Mouse (Mus musculus): Measurements from ENCODE around the gene Vars2. TPM values are rescaled to one million over a fixed set of nuclear protein-coding genes. Genes with fewer than 3 reads are reported as not detected.
A peak's percentile ranks its signal among the peaks of the same experiment; 100 is the strongest.

Gene Vars2
- polyA plus RNA-seq (2012; rRNA removed): 7.1 and 7.8 TPM in 2 replicates
- polyA plus RNA-seq (2014; fragmentation: Nextera tagmentation; extraction: Ambion mirVana): 4.0 and 5.8 TPM in 2 replicates

DNA sequence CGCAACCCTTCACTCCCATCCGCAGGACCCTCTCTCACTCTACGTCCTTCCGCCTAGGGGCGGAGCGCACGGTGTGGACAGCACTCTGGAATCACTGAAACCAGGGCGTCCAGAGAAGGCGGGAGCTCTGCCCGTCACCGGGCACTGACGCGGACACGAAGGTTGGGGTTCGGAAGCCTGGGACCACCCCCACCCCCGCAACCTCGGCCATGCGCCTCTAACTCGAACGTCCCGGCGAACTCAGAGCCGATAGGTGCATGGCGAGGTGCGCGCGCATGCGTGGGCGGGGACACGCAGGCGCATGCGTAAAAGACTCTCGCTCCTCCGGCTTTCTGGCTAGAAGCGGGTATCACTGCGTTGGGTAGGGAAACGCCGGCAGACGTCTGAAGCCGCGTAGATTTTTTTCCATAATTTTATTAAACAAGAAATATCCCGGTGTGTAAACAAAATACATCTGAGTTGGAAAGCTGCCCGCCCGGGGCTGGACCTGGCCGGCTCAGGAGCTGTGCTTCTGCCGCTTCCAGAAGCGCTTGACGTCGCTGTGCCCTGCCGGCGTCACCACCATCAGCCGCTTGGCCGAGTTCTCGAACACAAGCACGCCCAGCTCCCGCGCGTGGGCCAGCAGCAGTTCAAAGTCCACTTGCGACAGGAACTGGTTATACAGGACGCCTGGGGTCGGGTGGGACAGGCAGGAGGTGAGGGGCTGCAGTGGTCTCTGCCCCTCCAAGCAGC is at the start of gene Vars2:
Gene Vars2 (minus strand): TSS at position 259 of the 732 bp plus-strand sequence.
- Histone ChIP-seq H3K4me1 (replicated peaks; ENCODE audit: control insufficient read depth in 2 of 2, insufficient read depth in 2 of 2, low read length in 1 of 2) (peaks cover 3 to 8% of the 10 kb centered on the region in 2 experiments; a peak in 3 of 4 replicates), H3K9ac (replicated peaks) (peak within 1 kb of the TSS; percentile 52), H3K36me3 (replicated peaks; ENCODE audit: control insufficient read depth, insufficient read depth, low read depth) (no peaks in the 10 kb centered on the region), H3K27me3 (ENCODE audit: control insufficient read depth, insufficient read depth, low read length) (no peaks in the 10 kb centered on the region), H3K4me2 (ENCODE audit: low read depth) (peak within 1 kb of the TSS; percentile 93), H3K9me3 (ENCODE audit: control insufficient read depth, low read length) (no peaks in the 10 kb centered on the region), H3K27ac (peak within 1 kb of the TSS; percentile 16), H3K4me3 (ENCODE audit: insufficient read depth in 1 of 2, low read depth in 2 of 2, low read length in 2 of 2) (peak within 1 kb of the TSS; percentile 62 to 74)
- WGBS (ENCODE audit: insufficient replicate concordance): under 1% methylated on average over 61 of the region's 61 CpGs
- TF ChIP-seq CTCF (IDR thresholded peaks at IDR 0.05; ENCODE audit: low read depth) (0 out of 2 replicates have a peak, but pooled peaks have one; percentile 25), EP300 (IDR thresholded peaks at IDR 0.05; ENCODE audit: low read depth) (no peak)
- ATAC-seq (ENCODE audit: insufficient read depth) (peak; percentile 86), DNase-seq (ENCODE audit: low read depth in 3 of 3, low spot score in 3 of 3) (peak; percentile 83 to 87 (median 84))

DNA sequence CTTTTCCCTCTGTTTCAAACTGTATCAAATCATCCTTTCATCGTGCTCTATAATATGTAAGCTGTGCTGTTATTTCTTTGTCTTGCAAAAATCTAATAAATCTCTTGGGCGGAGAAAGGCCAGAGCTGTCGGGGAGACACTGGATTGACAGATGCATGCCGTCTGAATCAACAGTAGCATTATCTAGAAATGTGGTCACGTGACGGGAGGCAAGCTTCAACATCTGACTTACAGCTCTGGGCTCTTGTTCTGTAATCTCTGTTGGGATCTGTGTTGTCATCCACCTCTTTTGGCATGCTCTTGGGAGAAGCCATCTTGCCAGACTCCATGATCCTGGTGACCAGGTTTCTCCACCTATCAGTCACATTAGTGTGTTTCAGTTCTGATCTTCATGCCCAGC is 49.7 kb upstream of the Vars2 start:
- no peak for TF ChIP-seq EP300 (IDR thresholded peaks at IDR 0.05; ENCODE audit: low read depth)
- TF ChIP-seq CTCF (IDR thresholded peaks at IDR 0.05; ENCODE audit: low read depth): no peak
- Histone ChIP-seq H3K4me3 (ENCODE audit: insufficient read depth in 1 of 2, low read depth in 2 of 2, low read length in 2 of 2) (no peak overlapping the region), H3K4me2 (ENCODE audit: low read depth) (no peak overlapping the region), H3K9ac (replicated peaks) (no peak overlapping the region), H3K36me3 (replicated peaks; ENCODE audit: control insufficient read depth, insufficient read depth, low read depth) (no peaks in the 10 kb centered on the region), H3K4me1 (replicated peaks; ENCODE audit: control insufficient read depth in 2 of 2, insufficient read depth in 2 of 2, low read length in 1 of 2) (peaks cover 0 to 4% of the 10 kb centered on the region in 2 experiments; a peak in 1 of 4 replicates), H3K9me3 (ENCODE audit: control insufficient read depth, low read length) (no peaks in the 10 kb centered on the region), H3K27me3 (ENCODE audit: control insufficient read depth, insufficient read depth, low read length) (no peaks in the 10 kb centered on the region; the same call in 1 of the 2 replicates), H3K27ac (no peak overlapping the region)
- no peak for ATAC-seq (ENCODE audit: insufficient read depth)
- DNase-seq (ENCODE audit: low read depth in 3 of 3, low spot score in 3 of 3): no peak
- WGBS (ENCODE audit: insufficient replicate concordance): 66% methylated on average over 6 of the region's 6 CpGs

- ATAC-seq (ENCODE audit: insufficient read depth) (no peak), DNase-seq (ENCODE audit: low read depth in 3 of 3, low spot score in 3 of 3) (no peak)
- TF ChIP-seq EP300 (IDR thresholded peaks at IDR 0.05; ENCODE audit: low read depth) (no peak), CTCF (IDR thresholded peaks at IDR 0.05; ENCODE audit: low read depth) (no peak)
- Histone ChIP-seq H3K9me3 (ENCODE audit: control insufficient read depth, low read length) (no peaks in the 10 kb centered on the region), H3K27me3 (ENCODE audit: control insufficient read depth, insufficient read depth, low read length) (no peaks in the 10 kb centered on the region; the same call in 1 of the 2 replicates), H3K4me1 (replicated peaks; ENCODE audit: control insufficient read depth in 2 of 2, insufficient read depth in 2 of 2, low read length in 1 of 2) (peaks cover 0 to 8% of the 10 kb centered on the region in 2 experiments; a peak in 2 of 4 replicates), H3K4me2 (ENCODE audit: low read depth) (no peak overlapping the region), H3K36me3 (replicated peaks; ENCODE audit: control insufficient read depth, insufficient read depth, low read depth) (no peaks in the 10 kb centered on the region), H3K4me3 (ENCODE audit: insufficient read depth in 1 of 2, low read depth in 2 of 2, low read length in 2 of 2) (no peak overlapping the region), H3K9ac (replicated peaks) (no peak overlapping the region), H3K27ac (no peak overlapping the region)
- WGBS (ENCODE audit: insufficient replicate concordance): 55% methylated on average over 3 of the region's 3 CpGs
Observed at GRCm38 (mm10) chr17:35716114-35716513, 48.7 kb upstream of the Vars2 start.

DNA sequence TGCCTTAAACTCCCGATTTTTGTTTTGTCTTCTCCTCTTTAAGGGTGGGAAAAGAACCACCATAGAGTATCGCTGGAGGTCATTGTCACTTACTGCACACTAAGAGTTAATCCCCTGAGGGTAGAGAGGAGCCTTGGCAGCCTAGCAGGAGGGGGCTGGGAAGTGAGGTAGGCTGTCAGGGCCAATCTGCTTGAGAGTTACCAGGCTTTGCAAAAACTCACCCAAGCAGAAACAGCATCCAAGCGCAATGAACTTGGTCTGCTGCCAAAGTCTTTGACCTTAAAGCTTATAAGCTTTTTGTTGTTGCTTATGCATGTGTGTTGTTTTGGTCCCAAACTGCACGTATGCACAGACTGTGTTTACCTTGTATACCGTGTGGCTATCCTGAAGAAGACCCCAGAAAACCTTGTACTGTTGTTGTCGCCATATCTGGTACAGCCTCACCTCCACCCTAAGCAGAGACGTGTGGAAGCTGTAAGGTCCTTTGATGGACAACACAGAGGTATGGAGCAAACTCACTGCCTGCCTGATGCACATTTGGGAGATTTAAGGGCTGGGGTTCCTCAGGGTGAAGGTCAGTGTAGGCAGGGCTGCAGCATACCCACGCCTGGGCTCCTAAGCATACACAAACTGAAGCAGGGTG is 43.4 kb upstream of the Vars2 start:
- no peaks in the 10 kb centered on the region for H3K27me3 ChIP-seq (ENCODE audit: control insufficient read depth, insufficient read depth, low read length)
- no peaks in the 10 kb centered on the region for H3K36me3 ChIP-seq (replicated peaks; ENCODE audit: control insufficient read depth, insufficient read depth, low read depth)
- no peak overlapping the region for H3K9ac ChIP-seq (replicated peaks)
- WGBS (ENCODE audit: insufficient replicate concordance): 32% methylated on average over 8 of the region's 8 CpGs
- ATAC-seq (ENCODE audit: insufficient read depth) (no peak), DNase-seq (ENCODE audit: low read depth in 3 of 3, low spot score in 3 of 3) (no peak)
- H3K4me1 ChIP-seq (replicated peaks; ENCODE audit: control insufficient read depth in 2 of 2, insufficient read depth in 2 of 2, low read length in 1 of 2): peaks cover 0 to 15% of the 10 kb centered on the region in 2 experiments; a peak in 2 of 4 replicates
- H3K4me2 ChIP-seq (ENCODE audit: low read depth): no peak overlapping the region
- H3K9me3 ChIP-seq (ENCODE audit: control insufficient read depth, low read length): no peaks in the 10 kb centered on the region
- no peak overlapping the region for H3K27ac ChIP-seq
- TF ChIP-seq CTCF (IDR thresholded peaks at IDR 0.05; ENCODE audit: low read depth): no peak
- TF ChIP-seq EP300 (IDR thresholded peaks at IDR 0.05; ENCODE audit: low read depth): no peak
- no peak overlapping the region for H3K4me3 ChIP-seq (ENCODE audit: insufficient read depth in 1 of 2, low read depth in 2 of 2, low read length in 2 of 2)

DNA sequence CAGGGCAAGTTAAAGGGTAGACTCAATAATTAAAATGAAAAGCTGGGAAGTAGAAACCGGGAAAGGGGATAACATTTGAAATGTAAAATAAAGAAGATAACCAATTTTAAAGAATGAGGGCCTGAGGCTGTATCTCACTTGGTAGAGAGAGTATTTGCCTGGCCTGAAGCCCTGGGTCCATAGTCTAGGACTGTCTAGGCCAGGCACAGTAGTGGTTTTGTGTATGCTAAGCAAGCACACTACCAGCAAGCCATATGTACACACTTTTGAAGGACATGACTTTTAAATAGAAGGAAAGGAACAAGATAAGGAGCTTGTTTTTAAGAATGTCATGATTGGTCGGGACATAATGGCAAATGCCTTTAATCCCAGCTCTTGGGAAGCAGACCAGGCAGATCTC is 41.2 kb upstream of the Vars2 start:
- H3K27ac ChIP-seq: no peak overlapping the region
- no peak for DNase-seq (ENCODE audit: low read depth in 3 of 3, low spot score in 3 of 3)
- no peaks in the 10 kb centered on the region for H3K36me3 ChIP-seq (replicated peaks; ENCODE audit: control insufficient read depth, insufficient read depth, low read depth)
- H3K9me3 ChIP-seq (ENCODE audit: control insufficient read depth, low read length): no peaks in the 10 kb centered on the region
- H3K4me2 ChIP-seq (ENCODE audit: low read depth): no peak overlapping the region
- WGBS (ENCODE audit: insufficient replicate concordance): 38% methylated on average over 2 of the region's 2 CpGs
- peaks cover 14% of the 10 kb centered on the region for H3K27me3 ChIP-seq (ENCODE audit: control insufficient read depth, insufficient read depth, low read length)
- ATAC-seq (ENCODE audit: insufficient read depth): no peak
- H3K4me3 ChIP-seq (ENCODE audit: insufficient read depth in 1 of 2, low read depth in 2 of 2, low read length in 2 of 2): no peak overlapping the region
- H3K9ac ChIP-seq (replicated peaks): no peak overlapping the region
- peaks cover 0 to 18% of the 10 kb centered on the region in 2 experiments; a peak in 2 of 4 replicates for H3K4me1 ChIP-seq (replicated peaks; ENCODE audit: control insufficient read depth in 2 of 2, insufficient read depth in 2 of 2, low read length in 1 of 2)
- TF ChIP-seq EP300 (IDR thresholded peaks at IDR 0.05; ENCODE audit: low read depth) (no peak), CTCF (IDR thresholded peaks at IDR 0.05; ENCODE audit: low read depth) (no peak)
